Mouse (Mus musculus) spleen, adult 2 months (tissue): ENCODE measurements at regions not wholly inside any gene's neighbourhood (a gene's known extent, or its start where the extent isn't known, plus 50 kb on each side); places are given as distances from the start of the nearest gene placed in this dataset.
A peak's percentile ranks its signal among the peaks of the same experiment; 100 is the strongest.

Experiments used
- DNase-seq, 2 experiments: peaks; one replicate each; pipeline versions ENCODE4 v3.0.0 to v3.0.0-alpha.2; 2012 to 2021; ENCODE audit warnings: low spot score in 2 of 2, low read depth in 1 of 2
- H3K27ac ChIP-seq: fragments of 200-500 bp; 2 replicates; pipeline ENCODE4 v1.5.1; 2012; ENCODE audit warnings: low read length, inconsistent platforms; ENCODE audit not compliant: insufficient read depth
- H3K27me3 ChIP-seq: fragments of 200-500 bp; 2 replicates; pipeline ENCODE4 v1.6.1; 2012; ENCODE audit warnings: mild to moderate bottlenecking, moderate library complexity, low read length, inconsistent platforms; ENCODE audit not compliant: control insufficient read depth, insufficient read depth
- H3K36me3 ChIP-seq: fragments of 200-500 bp; 2 replicates; pipeline ENCODE4 v1.6.1; 2012; ENCODE audit warnings: mild to moderate bottlenecking, low read length, inconsistent platforms; ENCODE audit not compliant: control insufficient read depth, insufficient read depth
- H3K4me1 ChIP-seq: fragments of 200-500 bp; 2 replicates; pipeline ENCODE4 v1.6.1; 2011; ENCODE audit warnings: inconsistent platforms; ENCODE audit not compliant: control insufficient read depth, insufficient read depth, insufficient read length
- H3K4me3 ChIP-seq: fragments of 200-500 bp; 2 replicates; pipeline ENCODE4 v1.5.1; 2011; ENCODE audit warnings: mild to moderate bottlenecking, inconsistent platforms; ENCODE audit not compliant: insufficient read depth, insufficient read length; ENCODE audit errors: extremely low read depth
- CTCF ChIP-seq: fragments of 200-500 bp; IDR thresholded peaks from 2 replicates; pipeline ENCODE4 v1.5.1; 2011; ENCODE audit warnings: mild to moderate bottlenecking, inconsistent platforms; ENCODE audit not compliant: insufficient read depth, insufficient read length, insufficient replicate concordance; ENCODE audit errors: extremely low read depth
- POLR2A ChIP-seq: fragments of 200-500 bp; IDR thresholded peaks from 2 replicates; pipeline ENCODE4 v1.6.1; 2011; ENCODE audit warnings: low read depth, low read length, inconsistent platforms
- WGBS: fragments of 180-500 bp; shearing (Covaris S2); methylation state at CpG from one replicate; pipeline ENCODE4 v1.1.7; 2018; 5-methylcytosine and 5-hydroxymethylcytosine counted together

DNA sequence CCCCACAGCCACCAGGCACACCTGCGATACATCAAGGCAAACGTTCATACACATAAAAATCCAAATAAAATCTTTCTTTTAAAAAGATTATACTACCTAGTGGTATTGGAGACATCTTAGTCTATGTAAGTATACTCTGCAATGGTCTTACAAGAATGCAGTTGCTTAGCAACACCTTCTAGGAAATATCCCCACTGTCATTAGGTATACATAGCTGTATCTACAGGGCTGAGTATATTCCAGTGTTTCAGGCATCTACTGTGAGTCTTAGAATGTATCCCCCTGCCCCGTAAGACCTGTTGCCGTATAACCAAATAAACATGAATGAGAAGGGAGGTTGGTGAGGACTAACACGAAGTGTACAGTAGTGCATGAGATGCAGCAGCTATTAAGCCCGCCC, 142.8 kb upstream of the Nabp1 start:
- TF ChIP-seq CTCF, result no peak
- TF ChIP-seq POLR2A, result no peak
- Histone ChIP-seq H3K4me1 (no peaks in the 10 kb centered on the region), H3K27me3 (no peaks in the 10 kb centered on the region), H3K36me3 (no peaks in the 10 kb centered on the region), H3K27ac (no peak overlapping the region), H3K4me3 (no peak overlapping the region)
- WGBS, result 86% methylated on average over 6 of the region's 6 CpGs
- no peak for DNase-seq

DNA sequence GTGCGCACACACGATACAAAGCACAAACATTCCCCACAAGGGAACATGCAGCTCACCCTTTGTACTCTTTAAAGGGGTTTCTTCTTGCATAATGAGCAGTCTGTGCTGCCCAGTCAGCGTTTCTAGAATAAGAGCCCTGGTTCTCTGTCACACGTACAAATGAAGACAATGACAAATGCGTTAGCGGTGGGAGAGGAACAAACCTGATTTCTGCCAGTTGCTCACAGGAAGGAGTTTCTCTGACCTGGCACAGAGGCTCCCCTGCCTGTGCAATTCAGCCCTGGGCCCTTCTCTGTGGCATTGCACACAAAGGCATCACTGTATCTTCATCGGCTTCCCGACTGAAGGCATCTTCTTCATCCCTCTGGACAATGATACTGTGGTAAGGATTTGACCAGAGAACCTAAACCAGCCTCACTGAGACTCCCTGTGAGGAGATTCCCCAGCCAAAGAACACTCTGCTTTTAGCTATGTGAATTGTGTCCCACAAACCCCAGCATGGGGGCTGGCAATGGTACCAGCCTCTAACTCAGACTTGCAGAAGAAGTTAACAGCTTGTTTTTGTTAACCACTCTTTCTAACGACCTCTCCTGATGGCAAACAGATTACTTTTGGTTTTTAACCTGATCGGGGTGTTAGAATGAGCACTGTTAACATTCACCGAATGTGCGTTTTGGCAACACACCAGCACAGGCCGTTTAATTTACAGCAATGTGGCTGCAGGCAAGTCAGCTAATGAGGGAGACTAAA, 139.5 kb upstream of the Nabp1 start:
- Histone ChIP-seq H3K27ac (no peak overlapping the region), H3K36me3 (no peaks in the 10 kb centered on the region), H3K4me3 (no peak overlapping the region), H3K27me3 (no peaks in the 10 kb centered on the region), H3K4me1 (no peaks in the 10 kb centered on the region)
- TF ChIP-seq POLR2A (no peak), CTCF (no peak)
- no peak for DNase-seq
- 66% methylated on average over 13 of the region's 13 CpGs for WGBS

DNA sequence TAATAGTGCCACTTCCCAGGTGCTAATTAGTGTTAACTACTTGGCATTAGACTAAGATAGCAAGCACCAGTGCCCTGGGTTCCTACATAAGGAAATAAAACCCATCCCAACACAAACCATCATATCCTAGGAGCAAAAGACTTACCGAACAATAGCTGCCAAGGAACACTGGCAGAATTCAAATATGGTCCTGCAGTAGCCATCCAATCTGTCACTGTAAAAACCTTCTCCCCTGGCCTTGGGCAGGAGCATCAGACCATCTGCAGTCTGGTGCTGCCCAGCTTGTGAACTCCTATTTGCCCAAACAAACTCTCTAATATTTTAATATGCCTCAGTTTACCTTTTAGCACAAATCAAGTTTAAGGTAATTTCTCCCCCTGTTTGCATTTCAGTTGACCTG, 137.9 kb upstream of the Nabp1 start:
- TF ChIP-seq CTCF, result no peak
- TF ChIP-seq POLR2A, result no peak
- no peak overlapping the region for H3K4me3 ChIP-seq
- no peaks in the 10 kb centered on the region for H3K4me1 ChIP-seq
- no peaks in the 10 kb centered on the region for H3K36me3 ChIP-seq
- H3K27me3 ChIP-seq, result no peaks in the 10 kb centered on the region
- no peak for DNase-seq
- 100% methylated on average over 1 of the region's 1 CpGs for WGBS
- no peak overlapping the region for H3K27ac ChIP-seq

DNA sequence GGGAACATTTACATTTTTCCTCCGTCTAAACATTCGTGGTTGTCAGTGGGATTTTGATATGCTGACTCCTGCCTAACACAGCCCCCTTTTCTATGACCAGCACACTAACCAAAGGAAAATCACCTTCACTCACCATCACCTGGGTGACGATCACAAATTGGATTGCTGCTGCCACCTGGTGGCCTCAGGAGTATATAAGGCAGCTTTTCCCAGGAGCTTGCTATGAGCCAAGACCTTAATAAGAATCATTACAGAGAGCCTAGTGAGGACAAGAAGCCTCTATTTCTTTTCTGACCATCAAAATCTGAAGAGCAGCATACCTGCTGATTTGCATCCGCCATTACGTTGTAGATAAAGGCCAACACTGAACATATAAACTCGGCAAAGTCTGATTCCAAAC, 137.3 kb upstream of the Nabp1 start:
- Histone ChIP-seq H3K4me1 (no peaks in the 10 kb centered on the region), H3K4me3 (no peak overlapping the region), H3K36me3 (no peaks in the 10 kb centered on the region), H3K27me3 (no peaks in the 10 kb centered on the region), H3K27ac (no peak overlapping the region)
- 35% methylated on average over 6 of the region's 6 CpGs for WGBS
- TF ChIP-seq CTCF, result peak; percentile 60; the same call in 1 of the 2 replicates
- TF ChIP-seq POLR2A, result no peak
- peak in 1 of 2 experiments; percentile 51 for DNase-seq

DNA sequence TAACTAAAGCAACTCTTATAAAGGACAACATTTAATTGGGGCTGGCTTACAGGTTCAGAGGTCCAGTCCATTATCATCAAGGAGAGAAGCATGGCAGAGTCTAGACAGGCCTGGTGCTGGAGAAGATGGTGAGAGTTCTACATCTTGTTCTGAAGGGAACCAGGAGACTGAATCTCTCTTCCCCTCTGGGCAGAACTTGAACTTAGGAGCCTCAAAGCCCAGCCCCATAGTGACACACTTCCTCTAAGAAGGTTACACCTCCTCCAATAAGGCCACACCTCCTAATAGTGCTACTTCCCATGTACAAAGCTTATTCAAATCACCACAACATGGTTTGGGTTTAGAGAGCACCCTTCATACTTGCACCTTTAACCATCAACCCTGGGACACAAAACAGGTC, 136.5 kb upstream of the Nabp1 start:
- no peaks in the 10 kb centered on the region for H3K36me3 ChIP-seq
- TF ChIP-seq POLR2A, result no peak
- no peak for TF ChIP-seq CTCF
- no peaks in the 10 kb centered on the region for H3K4me1 ChIP-seq
- no peaks in the 10 kb centered on the region for H3K27me3 ChIP-seq
- DNase-seq, result no peak
- no peak overlapping the region for H3K4me3 ChIP-seq
- H3K27ac ChIP-seq, result no peak overlapping the region

DNA sequence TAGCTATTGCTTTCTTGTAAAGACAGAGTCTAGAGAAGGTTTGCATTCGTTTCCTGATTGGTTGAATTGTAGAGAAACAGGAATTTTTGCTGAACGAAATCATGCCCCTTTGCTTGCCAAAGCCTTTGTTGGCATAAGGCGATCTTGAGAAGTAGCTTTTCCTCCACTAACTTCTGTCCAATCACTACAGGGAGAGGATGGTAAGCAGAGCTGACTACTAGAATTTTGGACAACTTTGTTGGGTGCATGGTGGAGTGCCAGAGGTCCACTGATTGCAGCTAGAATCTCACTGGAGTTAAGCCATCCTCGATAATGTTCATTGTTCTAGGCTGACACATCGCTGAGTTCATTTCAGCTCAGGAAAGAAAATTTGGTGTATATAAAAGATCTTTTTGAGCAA, 131.1 kb upstream of the Nabp1 start:
- Histone ChIP-seq H3K4me3 (no peak overlapping the region), H3K4me1 (no peaks in the 10 kb centered on the region; the same call in 1 of the 2 replicates), H3K36me3 (no peaks in the 10 kb centered on the region), H3K27ac (no peak overlapping the region), H3K27me3 (no peaks in the 10 kb centered on the region)
- TF ChIP-seq POLR2A (no peak), CTCF (no peak)
- WGBS, result 82% methylated on average over 5 of the region's 5 CpGs
- no peak for DNase-seq

DNA sequence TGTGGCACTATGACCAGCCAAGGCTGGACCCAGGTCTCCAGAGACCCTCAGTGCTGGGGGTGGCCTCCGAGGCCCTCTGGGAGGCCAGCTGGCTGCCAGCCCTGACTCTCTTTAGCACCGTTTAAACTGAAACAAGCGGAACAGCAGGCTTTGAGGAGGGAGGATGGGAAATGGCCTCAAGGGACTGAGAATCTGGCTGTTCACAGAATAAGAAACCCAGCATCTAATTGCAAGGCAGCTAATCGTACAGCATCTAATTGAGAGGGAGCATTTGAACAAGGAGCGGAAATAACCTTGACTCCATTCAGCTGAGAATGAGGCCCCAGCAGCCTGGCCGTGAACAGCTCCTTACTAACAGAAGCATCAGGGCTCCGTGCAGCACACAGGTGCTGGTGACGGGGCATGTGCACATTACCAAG, 129.2 kb upstream of the Nabp1 start:
- no peak for TF ChIP-seq POLR2A
- TF ChIP-seq CTCF, result no peak
- no peak for DNase-seq
- WGBS, result 79% methylated on average over 8 of the region's 8 CpGs
- Histone ChIP-seq H3K4me3 (no peak overlapping the region), H3K27ac (no peak overlapping the region), H3K4me1 (no peaks in the 10 kb centered on the region; the same call in 1 of the 2 replicates), H3K27me3 (no peaks in the 10 kb centered on the region), H3K36me3 (no peaks in the 10 kb centered on the region)
